Mouse (Mus musculus): Measurements from ENCODE around the gene Msh4.
A peak's percentile ranks its signal among the peaks of the same experiment; 100 is the strongest.

The Msh4 gene

DNA sequence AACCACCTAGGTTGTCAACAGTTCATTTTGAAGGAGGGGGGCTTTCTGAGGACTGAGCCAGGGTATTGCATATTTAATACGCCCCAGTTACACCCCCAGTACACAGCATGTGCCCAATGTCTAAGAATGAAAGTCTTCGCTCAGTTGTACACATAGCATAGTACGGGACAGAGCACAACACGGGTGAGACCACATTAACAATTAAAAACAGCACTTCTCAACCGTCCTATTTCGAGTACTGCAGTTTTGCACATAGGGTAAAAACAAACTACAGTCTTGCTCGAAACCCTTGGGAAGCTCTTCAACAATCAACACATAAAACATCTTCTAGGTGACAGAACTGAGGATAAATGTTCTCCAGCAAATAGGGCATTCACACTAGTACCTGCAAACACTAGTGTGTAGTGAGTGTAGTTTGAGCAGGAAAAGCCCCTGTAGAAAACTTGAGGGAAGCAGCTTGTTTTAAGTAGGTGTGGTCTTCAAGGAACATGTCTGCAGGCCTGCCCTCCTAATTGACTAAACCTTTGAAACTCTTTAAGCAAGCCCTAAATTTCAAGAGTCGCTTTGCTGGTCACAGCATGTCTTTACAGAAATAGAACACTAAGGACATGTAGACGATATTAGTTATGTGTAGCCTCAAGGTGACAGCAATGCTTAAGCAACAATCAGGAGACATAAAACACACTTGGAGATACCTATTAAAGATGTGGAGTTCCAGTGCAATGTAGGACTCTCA is at the start of gene Msh4:
Gene Msh4, minus strand, starts transcription at position 3 of the 736 bp plus-strand sequence.
- no peak for DNase-seq

DNA sequence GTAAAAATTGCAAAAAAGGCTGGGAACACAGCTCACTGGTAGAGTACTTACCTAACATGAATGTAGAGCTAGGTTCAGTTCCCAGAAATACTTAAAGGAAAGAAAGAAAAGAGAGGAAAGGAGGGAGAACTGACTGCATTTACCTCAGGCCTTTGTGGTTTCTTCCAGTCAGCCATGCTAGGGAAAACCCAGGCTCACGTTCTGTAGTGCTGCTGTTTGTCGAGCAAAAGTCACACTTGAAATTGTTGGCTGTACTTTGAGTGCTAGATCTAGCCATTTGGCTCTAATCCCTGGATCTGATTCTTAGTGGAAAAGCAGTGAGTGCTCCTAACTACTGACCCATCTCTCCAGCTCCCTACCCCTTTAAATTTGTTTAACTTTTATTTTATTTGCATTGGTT is 42.2 kb upstream of the Msh4 start:
- no peak for DNase-seq

DNA sequence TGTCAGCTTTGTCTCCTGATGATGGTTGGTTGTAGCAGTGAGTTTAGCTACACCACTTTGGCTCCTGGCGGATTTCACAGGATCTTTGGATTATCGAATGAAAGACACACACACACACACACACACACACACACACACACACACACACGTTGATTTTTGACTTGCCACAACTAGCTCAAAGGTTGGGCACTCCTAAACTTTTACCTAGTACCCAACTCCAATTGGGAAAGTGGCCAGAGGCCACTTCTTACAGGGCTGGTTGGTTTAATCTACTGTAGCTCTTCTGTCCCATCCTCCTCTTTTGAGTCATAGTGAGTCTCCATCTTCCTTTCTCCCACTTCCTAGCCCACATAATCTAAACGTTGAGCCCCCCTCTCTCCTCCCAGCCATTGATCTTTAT is 41.3 kb upstream of the Msh4 start:
- no peak for DNase-seq

DNA sequence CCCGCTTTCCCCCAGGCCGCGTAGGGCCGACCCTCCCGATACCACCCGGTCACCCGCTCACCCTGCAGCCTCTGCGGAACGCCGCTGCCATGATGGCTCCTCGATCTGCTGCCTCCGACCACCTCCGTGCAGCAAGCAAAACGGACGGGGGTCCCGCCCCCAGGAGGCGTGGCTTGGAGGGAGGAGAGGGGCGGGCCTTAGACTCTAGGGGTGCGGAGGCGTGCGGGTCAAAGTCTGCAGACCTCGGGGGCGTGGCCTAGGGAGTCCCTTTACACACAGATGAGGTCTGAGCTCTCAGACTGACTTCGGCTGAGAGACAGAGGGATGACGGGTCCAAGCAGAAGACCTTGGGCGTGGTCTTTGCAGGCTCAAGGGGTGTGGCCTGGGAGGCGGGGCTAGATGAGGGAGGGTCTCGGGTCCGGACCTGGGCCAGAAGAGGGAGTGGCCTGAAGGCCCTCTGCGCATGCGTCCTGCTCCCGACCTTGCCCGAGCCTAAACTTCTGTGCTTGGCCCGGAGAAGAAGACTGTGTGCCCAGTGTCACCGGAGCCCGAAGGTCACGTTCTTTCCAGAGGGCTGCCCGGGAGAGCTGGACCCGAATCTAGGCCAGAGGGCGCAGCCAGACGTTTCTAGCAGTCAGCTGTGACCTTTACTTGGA is 38.5 kb upstream of the Msh4 start, which contains the start of gene Acadm:
Gene Acadm, minus strand, starts transcription at position 298 of the 656 bp plus-strand sequence.
- DNase-seq = peak; percentile 90

DNA sequence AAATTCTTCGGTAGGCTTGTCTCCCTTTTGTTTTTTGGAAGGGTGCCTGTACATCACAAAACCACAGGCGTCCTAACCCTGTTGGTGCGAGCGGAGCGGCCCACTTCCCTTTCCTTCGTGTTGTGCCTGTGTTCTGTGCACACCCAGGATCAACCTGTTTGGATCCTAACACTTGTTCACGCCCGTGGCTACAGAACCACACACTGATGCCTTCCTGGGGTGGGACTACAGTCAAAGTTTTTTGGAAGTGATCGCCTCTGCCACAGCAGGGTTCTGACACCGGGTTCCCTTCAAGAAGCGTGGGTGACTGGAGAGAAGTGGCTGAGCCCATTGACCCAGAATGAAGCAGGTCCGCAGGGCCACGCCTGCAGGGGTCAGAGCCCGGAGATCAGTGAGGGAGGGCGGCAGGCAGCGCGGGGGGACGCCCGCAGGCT is 38.0 kb upstream of the Msh4 start:
- DNase-seq = no peak

DNA sequence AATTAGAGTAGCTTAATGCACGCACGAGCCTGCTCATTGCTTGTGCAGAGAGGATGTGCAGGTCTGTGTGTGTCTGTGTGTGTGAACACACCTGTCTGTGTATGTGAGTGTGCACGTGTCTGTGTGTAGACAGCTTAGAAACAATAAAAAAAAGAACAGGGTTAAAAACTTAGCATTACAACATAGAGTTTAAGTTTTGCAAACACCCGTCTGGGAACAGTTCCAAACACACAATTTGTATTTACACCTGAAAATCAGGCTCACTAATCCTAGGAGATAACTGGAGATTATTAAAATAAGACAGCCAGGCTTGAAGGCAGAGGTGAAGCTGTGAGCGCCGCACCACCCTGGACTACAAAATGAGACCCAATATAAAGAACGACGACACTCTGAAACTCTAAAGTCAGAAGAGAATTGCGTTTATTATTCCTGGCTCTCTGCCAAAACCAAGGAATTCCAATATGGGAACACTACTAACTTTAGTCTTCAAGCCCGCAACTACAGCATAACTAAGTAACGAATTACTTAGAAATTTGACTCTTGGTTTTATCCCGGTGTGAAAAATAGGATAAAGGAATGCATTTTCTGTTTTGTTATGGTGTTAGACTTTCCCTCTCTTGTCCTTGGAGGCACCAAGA is 37.2 kb upstream of the Msh4 start:
- DNase-seq = no peak

DNA sequence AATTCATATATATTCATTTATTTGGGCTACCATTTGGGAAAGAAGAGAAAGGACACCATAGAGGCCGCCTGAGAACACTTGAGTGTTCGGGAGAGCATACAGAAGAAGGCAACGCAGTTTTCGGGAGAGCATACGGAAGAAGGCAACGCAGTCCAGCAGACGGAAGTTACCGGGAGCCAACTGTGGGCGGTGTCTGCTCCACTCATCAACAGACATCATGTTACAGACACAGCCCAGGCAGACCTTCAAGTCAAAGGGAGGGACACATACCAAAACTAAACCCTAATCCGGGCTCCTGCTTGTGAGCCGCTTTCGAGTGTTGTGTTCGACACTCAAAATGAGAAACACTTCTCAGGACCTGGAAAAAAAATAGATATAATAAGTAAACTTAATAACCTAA is 35.7 kb upstream of the Msh4 start:
- no peak for DNase-seq

DNA sequence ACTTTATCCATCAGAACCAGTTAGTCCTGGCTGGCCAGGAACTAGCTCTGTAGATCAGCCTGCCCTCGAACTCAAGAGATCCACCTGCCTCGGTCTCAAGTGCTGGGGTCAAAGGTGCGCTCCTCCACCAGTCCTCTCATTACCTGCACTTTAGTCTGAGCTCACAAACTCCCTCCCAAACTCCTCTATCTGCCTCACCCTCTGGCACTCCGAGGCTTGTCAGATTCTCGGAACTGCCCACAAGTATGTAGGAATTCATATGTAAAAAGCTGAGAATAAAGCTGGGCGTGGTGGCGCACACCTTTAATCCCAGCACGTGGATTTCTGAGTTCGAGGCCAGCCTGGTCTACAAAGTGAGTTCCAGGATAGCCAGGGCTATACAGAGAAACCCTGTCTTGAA is 34.5 kb upstream of the Msh4 start:
- no peak for DNase-seq

DNA sequence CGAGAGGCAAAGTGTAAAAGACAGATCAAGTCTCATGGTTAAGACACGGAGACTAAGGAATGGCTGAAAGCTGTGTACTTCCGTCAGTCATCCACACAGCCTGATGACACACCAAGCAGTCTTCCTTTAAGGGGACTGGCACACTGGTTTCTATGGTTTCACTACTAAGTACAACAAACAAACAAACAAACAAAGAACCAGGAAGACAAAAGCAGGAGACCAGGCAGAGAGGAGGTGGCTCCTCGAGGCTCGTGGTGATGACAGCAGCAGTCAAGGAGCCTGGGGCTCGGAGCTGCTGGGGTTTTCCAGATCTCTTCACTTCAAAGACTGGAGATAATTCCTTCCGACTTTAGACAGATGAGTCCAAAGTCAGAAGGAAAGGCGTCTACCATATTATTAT is 34.1 kb upstream of the Msh4 start:
- no peak for DNase-seq

DNA sequence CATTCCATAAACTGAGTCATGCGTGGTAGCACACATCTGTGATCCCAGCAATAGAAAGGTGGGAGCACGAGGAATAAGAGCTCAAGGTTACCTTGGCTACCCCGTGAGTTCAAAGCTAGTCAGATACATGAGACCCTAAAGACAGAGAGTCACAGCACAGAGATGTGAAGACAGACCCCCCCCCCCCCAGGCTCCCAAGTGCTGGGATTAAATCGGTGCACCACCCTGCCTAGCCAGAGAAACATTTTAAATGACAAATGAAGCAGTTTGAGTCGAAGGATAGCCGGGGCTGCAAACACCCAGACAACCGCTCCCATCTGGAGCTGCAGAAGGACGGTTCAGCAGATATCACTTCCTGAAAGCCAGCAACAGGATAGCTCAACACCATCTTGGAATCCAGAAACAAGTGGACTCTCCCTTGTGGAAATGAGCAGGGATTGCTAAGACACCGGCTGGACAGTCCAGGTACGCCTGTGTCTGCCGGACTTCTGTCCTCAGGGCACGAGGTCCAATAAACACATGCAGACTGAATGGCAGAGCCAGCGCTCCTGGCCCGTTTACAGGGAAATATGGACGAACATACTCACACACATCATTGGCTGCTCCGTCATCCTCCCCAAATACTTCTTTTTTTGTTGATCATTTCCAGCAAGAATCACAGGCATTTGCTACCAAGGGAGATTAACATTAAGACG is 31.3 kb upstream of the Msh4 start:
- no peak for DNase-seq

DNA sequence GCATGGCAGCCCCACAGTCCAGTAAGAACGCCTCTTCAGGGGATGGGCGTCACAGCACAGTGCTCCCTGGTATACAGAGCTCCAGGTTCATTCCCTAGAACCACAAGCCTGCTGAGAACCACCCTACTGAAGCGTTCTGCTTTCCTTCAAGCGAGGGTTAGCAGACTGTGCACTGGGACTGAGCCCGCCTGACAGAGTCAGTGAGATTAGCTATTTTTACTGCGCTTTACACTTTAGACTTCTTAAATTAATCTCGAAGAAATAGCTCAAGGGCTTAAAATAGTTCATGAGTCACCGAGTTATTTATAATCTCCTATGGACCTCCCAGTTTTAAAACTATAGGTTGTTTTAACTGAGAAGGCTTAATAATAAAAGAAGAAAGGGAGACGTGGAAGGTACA is 29.9 kb upstream of the Msh4 start:
- DNase-seq = no peak

DNA sequence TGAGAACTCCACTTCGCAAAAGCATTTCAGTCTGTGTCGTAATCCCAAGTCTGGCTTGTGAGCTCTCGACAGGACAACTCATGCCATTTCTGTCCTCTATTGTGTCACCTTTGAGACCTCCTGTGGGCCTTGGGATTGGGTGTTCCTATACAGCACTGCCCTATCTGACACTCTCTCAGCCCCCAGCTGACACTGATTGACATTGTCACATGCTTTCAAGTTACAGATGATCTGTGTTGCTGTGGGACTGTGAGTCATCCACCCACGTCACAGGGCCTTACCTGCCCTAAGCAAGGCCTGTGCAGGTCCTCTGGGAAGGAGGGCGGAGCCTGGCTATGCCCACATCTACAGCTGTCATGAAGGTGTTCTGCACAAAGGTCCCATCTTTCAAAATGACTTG is 26.5 kb upstream of the Msh4 start:
- no peak for DNase-seq

DNA sequence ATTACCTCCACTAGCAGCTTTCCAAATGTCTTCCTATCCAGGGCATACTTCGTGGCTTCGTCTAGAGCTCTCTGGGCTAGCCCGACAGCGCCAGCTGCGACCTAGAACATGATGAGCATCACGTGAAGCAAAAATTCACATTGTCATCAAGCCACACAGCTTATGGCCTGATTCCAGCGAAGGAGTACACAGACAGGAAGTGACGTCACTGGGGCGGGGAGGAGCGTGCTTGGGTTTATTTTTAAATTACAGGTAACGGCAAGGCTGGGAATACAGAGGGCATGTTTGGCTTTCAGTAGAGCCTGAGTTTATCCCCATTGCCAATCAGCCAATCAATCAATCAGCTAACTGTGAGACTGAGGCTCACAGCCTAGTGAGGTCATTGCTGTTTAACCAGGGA is 23.6 kb upstream of the Msh4 start:
- no peak for DNase-seq

DNA sequence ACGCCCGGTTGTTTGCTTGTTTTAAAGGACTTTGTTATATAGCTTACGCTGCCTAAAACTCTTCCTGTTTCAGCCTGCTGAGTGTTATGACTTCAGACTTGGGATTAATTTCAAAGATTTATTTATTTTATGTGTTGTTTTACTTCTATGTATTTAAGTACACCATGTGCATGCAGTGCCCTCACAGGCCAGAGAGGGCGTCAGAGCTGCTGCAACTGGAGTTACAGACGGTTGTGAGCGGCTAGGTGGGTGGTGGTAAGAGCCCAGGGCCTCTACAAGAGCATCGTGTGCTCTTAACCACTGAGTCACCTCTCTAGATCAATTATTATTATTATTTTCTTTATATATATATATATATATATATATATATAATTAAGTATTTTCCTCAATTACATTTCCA is 20.4 kb upstream of the Msh4 start:
- DNase-seq = no peak

DNA sequence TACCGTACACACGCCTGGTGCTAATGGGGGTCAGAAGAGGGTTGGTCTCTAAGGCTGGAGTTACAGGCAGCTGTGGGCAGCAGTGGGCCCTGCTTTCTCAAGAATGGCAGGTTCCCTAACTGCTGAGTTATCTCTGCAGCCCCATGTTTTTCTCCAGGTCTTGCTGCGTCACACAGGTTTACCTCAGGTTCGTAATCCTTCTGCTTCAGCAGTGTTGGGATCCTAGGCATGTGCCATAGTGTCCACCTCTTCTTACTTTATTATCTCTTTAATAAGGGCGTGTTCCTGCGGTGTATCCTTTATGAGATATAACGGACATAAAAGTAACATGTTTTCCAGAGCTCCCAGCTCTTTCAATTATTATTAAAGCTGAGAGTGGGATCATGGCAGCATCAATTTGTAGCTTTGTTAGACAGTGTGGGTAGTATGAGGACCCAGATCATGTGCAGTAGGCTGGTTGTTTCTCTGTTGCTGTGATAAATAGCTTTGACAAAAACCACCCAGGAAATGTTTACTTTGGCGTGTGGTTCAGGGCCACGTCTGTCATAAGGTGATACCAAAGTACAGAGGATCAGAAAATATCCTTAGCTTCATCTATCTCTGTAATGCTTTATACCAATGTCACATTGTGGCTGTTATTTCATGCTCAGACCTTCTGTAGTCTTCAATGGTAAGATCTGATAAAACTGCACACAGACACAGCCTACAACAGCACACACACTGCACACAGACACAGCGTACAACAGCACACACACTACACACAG is 15.4 kb upstream of the Msh4 start:
- DNase-seq = no peak

DNA sequence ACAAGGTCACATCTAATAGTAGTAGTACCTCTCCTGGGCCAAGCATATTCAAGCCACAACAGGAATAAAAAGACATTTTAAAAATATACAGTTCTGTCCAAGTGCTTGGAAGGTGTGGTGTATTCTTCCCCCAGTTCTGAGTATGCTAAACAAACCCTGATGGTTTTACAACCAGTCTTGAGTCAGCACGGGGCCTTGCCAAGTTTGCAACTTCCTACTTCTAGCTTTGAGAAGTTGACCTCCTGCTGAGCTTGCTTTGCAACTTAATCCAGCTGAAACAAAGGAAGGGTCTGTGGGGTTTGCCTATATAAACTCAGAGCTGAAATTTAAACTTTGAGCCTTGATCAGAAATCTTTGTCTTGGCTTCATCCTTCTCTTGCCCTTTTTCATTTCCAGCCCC is 11.3 kb upstream of the Msh4 start:
- DNase-seq = no peak

DNA sequence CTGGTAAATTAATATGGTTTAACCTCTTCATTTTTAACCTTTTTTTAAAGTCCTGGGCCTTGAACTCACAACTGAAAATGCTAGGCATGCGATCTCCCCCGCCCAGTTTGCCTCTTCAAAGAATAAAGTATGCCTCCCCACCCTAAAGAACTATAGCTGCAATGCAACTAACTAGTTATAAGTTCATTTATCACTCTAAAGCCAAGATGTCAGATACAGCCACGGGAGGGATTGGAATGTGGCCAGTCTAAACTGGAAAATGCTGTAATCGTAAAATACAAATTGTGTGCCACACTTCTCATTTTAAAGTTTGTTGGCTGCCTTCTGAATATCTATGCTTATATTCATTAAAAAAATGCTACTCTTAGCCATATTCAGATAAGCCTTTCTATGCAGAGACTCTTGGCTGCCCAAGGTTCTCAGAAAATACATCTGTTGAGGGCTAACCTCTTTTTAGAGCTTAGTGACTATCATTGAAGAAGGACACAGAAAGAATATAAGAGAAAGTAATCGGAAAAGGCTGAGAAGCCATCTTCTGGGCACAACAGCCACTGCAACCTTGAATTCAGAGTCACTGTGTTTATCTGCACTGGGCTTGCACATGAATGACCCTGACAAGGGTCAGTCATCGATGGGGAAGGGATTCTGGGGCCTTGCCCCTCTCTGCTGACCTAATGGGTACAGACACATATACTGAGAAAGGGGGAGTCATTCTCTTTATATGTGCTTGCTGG is 7.7 kb upstream of the Msh4 start:
- DNase-seq = no peak

DNA sequence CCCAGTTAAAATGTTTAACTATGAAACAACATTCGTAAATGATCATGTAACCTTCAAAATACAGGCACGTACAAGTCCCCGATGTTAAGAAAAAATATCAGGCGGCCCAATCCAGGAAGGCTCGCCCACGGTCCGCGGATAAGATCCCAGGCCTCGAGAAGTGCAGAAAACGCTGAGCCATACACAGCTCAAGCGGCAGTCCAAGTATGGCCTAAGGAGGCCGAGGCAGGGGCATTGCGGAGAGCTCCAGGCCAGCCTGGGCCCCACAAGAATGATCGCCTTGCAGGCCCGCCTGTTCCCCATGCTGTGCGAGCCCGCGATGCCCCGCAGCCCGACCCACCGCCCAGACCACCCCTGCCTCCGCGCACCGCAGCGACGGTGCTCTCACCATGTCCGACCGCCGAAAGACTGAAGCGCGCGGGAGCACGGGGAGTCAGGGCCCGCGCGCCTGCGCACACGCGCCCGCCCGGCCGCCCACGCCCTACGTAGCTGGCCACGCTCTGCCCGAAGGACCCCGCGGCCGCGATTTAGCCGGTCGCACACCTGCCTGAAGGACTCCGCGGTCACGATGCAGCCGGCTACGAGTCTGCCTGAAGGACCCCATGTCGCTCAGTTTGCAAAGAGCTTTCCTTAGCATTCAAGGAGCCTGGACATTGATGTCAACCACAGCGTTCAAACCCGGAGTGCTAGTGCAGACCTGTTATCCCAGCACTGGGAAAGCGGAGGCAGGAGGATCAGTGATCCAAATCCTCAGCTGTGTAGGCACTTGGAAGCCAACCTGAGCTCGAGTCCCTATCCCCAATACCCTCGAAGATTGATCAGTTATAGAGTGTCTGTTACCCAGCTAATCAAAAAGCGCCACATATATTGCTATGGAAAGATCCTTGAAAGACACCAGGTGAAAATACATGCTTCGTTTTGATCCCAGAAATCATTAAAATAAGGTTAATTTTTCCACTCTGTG is 6.9 kb upstream of the Msh4 start, which contains the start of gene Rabggtb:
Gene Rabggtb, minus strand, starts transcription at position 464 of the 964 bp plus-strand sequence.
- DNase-seq = peak; percentile 94

DNA sequence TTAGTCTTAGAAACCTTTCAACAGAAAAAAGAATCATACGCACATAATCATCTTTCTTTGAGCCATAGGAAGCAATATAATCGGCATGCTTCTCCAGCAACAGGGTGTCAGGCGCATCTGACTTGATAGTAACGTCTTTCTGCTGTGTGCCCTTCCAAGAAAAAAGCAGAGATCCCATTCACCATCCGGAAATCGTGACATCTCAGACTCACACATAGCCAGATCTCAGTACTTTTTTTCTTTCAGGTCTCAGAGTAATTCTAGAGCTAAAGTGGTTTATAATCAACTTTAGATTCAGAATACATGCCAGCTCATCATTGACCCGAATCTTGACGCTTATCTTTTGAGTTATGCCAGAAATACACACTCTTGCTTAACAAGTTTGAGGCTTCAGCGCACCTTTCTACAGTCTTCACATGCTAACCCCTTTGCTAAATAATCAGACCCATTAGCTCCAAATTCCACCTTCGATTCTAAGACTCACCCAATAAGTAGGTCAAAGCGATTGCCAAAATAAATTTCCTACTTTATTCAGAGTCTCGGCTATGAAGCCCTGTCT is 6.0 kb upstream of the Msh4 start:
- no peak for DNase-seq

DNA sequence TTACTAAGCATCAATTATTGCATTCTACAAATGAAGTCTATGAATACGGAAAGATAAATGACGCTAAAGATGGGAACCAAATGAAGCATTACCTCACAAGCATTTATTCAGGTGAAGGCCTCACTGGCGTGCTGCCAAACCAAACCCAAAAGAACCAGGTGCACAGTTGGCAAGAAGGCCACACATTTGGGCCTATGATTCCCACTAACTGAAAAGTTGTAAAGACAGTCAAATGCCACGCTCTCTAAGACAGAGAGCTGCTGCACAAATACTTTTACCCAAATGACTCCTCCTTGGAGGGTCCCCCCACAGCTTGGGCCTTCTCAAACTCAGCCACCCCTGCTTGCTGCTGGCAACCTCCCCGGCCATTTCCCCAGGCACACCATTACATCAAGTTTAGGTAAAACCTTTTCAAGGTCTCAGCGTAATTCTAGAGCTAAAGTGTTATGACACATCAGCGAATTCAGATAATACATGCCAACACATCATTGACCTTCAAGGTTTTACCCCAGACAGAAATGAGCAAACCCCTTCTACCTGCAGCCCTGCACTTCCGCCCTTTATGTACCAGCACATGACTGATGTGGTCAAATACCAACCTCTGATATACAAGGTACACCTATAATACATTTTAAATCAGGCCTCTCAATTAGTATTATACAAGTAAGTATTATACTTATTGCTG is 5.4 kb upstream of the Msh4 start:
- no peak for DNase-seq
